Comparison of ENCODE assay signal across 8 mouse cellular contexts in genomic region chr3:95296103-95296469, GRCm38 (mm10). TPM values are rescaled to one million over a fixed set of nuclear protein-coding genes. Genes with fewer than 3 reads are reported as not detected.
DNase-seq lines count a peak whose midpoint lies in the region; ATAC-seq and TF ChIP-seq lines count a peak whose summit lies in the region.

No protein-coding gene starts in this region.

- ATAC-seq in common myeloid progenitor, adult 5-6 weeks (replicated peaks; ENCODE audit: low read depth, poor library complexity, severe bottlenecking), result peak; percentile 23; the same call in 1 of the 2 replicates
- peak; percentile 83 for ATAC-seq in inflammation-experienced regulatory T-cells, adult 6 months

- DNase-seq in gastrocnemius, adult 2 months, result no peak
- no peak for DNase-seq in gastrocnemius, postnatal 25 days
- peak; percentile 75 for DNase-seq in CD4-positive, CD25-positive, alpha-beta regulatory T cell, adult 2 months (ENCODE audit: low read depth, low spot score)
- peak; percentile 67 to 71 for DNase-seq in lung, adult 18-20 months
- DNase-seq in retina, postnatal 1 day, result peak; percentile 63
- no peak for DNase-seq in urinary bladder, adult 18-20 months (ENCODE audit: low spot score in 2 of 2)

- H3K4me3 ChIP-seq in gastrocnemius, adult 2 months, result no peak overlapping the region

- peak; percentile 76 for TF ChIP-seq CTCF in gastrocnemius, adult 2 months (IDR thresholded peaks at IDR 0.05)

- no peak overlapping the region for H3K27ac ChIP-seq in gastrocnemius, adult 2 months

- intact Hi-C loops in gastrocnemius, adult 2 months (cut with DNase I), result no loop called here

RNA-seq across cellular contexts. Expression of gene Anxa9, which starts 10.9 kb away (rescaled TPM):
- total RNA-seq in gastrocnemius, adult 2 months (2021), result not detected
- under 1 TPM; 0.15 to 0.27 TPM for total RNA-seq in gastrocnemius, postnatal 25 days (2021)
- total RNA-seq in common myeloid progenitor, adult 5-6 weeks (2017), result 5.9 and 12.1 TPM in 2 replicates
- under 1 TPM; 0.64 to 0.92 (median 0.91) TPM for polyA plus RNA-seq in inflammation-experienced regulatory T-cells, adult 6 months (2017; shearing (Covaris generic))

RNA-seq across cellular contexts. Expression of gene Prune1, which starts 14.2 kb away (rescaled TPM):
- total RNA-seq in gastrocnemius, adult 2 months (2021), result 10 to 100 TPM; 45.8 to 46.9 TPM
- 10 to 100 TPM; 36.5 to 38.3 TPM for total RNA-seq in gastrocnemius, postnatal 25 days (2021)
- 8.4 and 10.3 TPM in 2 replicates for total RNA-seq in common myeloid progenitor, adult 5-6 weeks (2017)
- 10 to 100 TPM in 1 of 3 experiments, 1 to 10 TPM in 2; 7.5 to 11.0 (median 8.8) TPM for polyA plus RNA-seq in inflammation-experienced regulatory T-cells, adult 6 months (2017; shearing (Covaris generic))

RNA-seq across cellular contexts. Expression of gene Mindy1, which starts 14.9 kb away (rescaled TPM):
- total RNA-seq in gastrocnemius, adult 2 months (2021), result 10 to 100 TPM; 23.9 to 26.4 TPM
- 10 to 100 TPM; 19.9 to 22.8 TPM for total RNA-seq in gastrocnemius, postnatal 25 days (2021)
- total RNA-seq in common myeloid progenitor, adult 5-6 weeks (2017), result 26.2 and 31.4 TPM in 2 replicates
- polyA plus RNA-seq in inflammation-experienced regulatory T-cells, adult 6 months (2017; shearing (Covaris generic)), result 10 to 100 TPM; 17.8 to 18.5 (median 18.3) TPM

RNA-seq across cellular contexts. Expression of gene Cers2, which starts 18.5 kb away (rescaled TPM):
- total RNA-seq in gastrocnemius, adult 2 months (2021), result 10 to 100 TPM; 19.6 to 23.4 TPM
- total RNA-seq in gastrocnemius, postnatal 25 days (2021), result 10 to 100 TPM; 20.3 to 21.7 TPM
- 94.9 and 102 TPM in 2 replicates for total RNA-seq in common myeloid progenitor, adult 5-6 weeks (2017)
- 100 to 1,000 TPM; 151 to 215 (median 154) TPM for polyA plus RNA-seq in inflammation-experienced regulatory T-cells, adult 6 months (2017; shearing (Covaris generic))

RNA-seq across cellular contexts. Expression of gene Bnipl, which starts 45.1 kb away (rescaled TPM):
- total RNA-seq in gastrocnemius, adult 2 months (2021), result under 1 TPM in 1 of 2 experiments, not detected in 1; 0.31 TPM
- total RNA-seq in gastrocnemius, postnatal 25 days (2021), result not detected
- total RNA-seq in common myeloid progenitor, adult 5-6 weeks (2017), result not detected in 2 replicates
- polyA plus RNA-seq in inflammation-experienced regulatory T-cells, adult 6 months (2017; shearing (Covaris generic)), result under 1 TPM in 1 of 3 experiments, not detected in 2; 0.52 TPM

Comparison
In these comparisons a context has a peak if more than half of its experiments do, and no peak if none do; other contexts are left out.
1. DNase-seq: peak in CD4-positive, CD25-positive, alpha-beta regulatory T cell, adult 2 months (single experiment), lung, adult 18-20 months (2 of 2) and retina, postnatal 1 day (single experiment); none in gastrocnemius, adult 2 months (single experiment), gastrocnemius, postnatal 25 days (single experiment) and urinary bladder, adult 18-20 months (0 of 2).